Mouse (Mus musculus): ENCODE measurements at regions not wholly inside any gene's neighbourhood (a gene's known extent, or its start where the extent isn't known, plus 50 kb on each side); places are given as distances from the start of the nearest gene placed in this dataset.

GRCm38 (mm10) chr13:119258515-119258914 is 169.9 kb upstream of the Paip1 start:
- DNase-seq: no peak
- intact Hi-C loops (cut with DNase I): no loop called here

- no peak for DNase-seq
- intact Hi-C loops (cut with DNase I): no loop called here
Measured at GRCm38 (mm10) chr13:119263561-119263960, 164.8 kb upstream of the Paip1 start.

DNA sequence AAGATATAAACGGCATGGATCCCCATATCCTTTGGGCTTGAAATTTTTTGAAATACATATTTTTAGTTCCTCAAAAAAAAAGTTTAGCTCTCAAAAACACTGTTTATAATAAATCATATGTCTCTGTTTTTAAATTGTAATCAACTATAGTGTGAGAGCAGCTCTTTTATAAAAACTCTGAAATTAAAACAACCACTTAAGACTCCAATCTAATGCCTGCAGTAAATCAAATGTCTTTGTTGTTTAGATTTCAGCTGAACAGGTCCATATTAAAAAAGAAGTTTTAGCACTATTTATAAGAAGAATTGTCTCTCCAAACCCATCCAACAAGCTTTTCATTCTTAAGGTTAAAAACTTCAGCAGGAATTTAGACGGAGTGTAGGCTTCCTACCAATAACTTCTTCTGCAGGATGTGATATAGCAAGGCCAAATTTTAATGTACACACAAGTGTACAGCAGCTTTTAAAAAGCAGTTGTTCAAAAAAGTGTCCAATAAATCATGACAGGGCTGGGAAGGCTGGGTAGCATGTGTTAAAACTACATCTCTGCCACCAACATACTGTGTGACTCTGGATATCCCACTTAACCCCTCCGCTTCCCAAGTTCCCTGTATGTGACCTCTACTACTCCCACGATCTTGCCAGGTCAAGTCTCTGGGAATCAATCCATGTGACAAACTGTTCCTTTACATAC is 160.6 kb upstream of the Paip1 start:
- intact Hi-C loops (cut with DNase I): no loop called here
- no peak for DNase-seq

GRCm38 (mm10) chr13:119268301-119268675 is 160.1 kb upstream of the Paip1 start:
- intact Hi-C loops (cut with DNase I): no loop called here
- DNase-seq: no peak

DNA sequence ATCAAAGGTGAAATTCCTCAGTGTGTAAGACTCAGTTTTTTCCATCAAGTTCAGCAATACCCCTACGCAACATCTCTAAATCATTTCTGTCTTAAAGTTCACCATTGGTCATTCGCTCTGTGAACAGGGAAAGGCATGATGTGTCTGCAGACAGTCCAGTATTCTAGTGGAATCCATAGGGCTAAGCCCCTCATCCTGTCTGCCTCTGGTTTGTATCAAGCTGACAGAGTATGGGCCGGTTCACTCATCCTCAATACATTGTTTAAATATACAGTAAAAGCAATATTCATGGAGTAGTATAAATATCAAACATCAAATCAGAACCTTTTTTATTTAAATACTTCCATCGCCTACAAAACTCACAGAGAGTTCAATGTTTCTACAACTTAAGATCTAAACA is 152.9 kb upstream of the Paip1 start:
- intact Hi-C loops (cut with DNase I): no loop called here
- no peak for DNase-seq

GRCm38 (mm10) chr13:119277308-119277948 is 151.0 kb upstream of the Paip1 start:
- intact Hi-C loops (cut with DNase I): no loop called here
- peak; percentile 17 for DNase-seq

DNA sequence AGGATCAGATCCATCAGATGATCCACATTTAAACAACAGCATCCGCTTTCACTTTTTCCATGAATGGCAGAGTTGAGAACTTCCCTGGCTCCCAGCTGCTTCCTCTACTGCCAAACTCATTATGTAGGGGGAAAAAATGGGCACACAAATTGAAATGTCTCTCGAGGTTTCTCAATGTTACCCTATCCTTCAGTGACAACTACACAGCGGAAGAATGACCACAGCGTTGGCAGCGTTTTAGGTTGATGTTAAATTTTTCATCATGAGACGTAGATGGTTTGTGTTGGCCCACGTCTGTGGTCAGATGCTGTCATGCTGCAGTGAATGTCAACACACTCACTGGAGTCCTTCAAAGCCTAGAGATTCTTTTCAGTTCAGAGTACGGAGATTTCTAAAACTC is 149.0 kb upstream of the Paip1 start:
- intact Hi-C loops (cut with DNase I): no loop called here
- no peak for DNase-seq

DNA sequence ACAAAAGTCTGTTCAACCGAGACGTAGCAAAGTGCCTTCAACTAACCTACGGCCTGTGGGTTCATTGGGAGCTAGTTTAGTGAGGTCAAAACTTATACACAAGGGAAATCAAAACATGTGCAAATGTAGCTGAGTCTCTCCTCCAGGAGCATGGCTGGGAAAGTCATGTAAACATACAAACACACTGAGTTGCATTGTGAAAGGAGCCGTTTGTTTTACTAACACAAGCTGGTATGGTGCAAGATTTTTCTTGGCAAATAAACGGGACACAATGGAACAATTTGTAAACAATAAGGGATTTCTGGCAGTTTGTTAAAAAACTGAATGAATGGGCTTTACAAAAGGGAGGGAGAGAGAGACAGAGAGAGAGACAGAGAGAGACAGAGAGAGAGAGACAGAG is 147.8 kb upstream of the Paip1 start:
- DNase-seq: no peak

DNA sequence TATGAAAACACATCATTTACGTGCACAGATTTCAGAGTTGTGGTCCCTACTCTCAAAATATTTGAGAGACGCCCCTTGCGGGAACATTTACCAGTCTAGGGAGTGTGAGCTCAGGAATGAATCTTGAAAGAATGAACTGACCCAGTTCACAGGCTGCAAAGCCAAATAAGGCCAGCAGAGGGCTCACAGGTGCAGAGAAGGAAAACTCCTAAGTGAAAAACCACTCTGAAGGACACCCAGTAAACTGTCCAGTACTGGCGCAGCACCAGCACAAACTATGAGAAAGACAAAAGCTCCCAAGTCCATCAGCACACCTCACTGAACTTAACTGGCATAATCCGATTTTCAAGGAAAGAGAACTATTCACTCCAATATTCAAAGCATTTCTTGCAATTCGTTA is 145.0 kb upstream of the Paip1 start:
- peak; percentile 72 for DNase-seq
- intact Hi-C loops (cut with DNase I): no loop called here

More for the DNA sequence above, 147.8 kb upstream of the Paip1 start:
- intact Hi-C loops (cut with DNase I): no loop called here

GRCm38 (mm10) chr13:119309238-119309637 is 119.2 kb upstream of the Paip1 start:
- intact Hi-C loops (cut with DNase I): no loop called here

DNA sequence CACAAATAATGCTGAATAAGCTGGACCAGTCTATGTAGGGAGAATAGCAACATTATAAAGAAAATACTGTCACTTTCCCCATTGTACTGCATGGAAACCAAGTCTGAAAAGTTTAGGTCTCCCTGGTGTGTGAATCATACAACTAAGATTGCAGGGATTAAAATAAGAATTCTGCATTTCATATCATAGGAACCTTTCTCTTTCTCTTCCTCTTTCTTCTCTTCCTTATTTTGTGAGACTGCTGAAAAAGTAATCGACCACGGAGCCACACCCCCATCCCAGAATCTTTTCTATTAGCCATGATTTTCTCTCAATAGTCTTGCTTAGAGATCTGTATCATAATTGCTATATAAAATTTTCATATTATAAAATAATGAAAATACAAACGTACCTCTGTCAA is 118.4 kb upstream of the Paip1 start:
- intact Hi-C loops (cut with DNase I): no loop called here
- DNase-seq: no peak

More at GRCm38 (mm10) chr13:119309238-119309637, 119.2 kb upstream of the Paip1 start:
- DNase-seq: no peak

GRCm38 (mm10) chr13:119314356-119314755 is 114.0 kb upstream of the Paip1 start:
- intact Hi-C loops (cut with DNase I): no loop called here
- no peak for DNase-seq

- intact Hi-C loops (cut with DNase I): no loop called here
- no peak for DNase-seq
Measured at GRCm38 (mm10) chr13:119318358-119318757, 110.0 kb upstream of the Paip1 start.

DNA sequence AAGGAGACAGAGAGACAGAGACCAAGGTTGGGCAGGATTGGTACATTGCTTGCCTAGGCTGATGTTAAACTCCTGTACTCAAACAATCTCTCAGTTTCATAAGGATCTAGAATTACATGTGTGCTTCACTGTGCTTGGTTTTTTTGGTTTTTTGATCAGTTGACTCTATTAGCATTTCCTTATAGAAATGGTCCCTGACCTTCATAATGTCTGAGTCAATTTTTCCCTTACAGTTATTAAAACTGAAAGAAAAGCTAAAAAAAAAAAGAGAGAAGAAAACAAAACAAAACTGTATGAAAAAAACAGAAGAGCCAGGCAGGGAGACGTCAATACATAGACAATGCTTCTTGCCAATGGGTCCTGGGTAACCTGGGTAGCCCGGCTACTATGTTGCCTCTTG is 102.9 kb upstream of the Paip1 start:
- no peak for DNase-seq
- intact Hi-C loops (cut with DNase I): no loop called here

- no peak for DNase-seq
- intact Hi-C loops (cut with DNase I): no loop called here
Measured at GRCm38 (mm10) chr13:119326877-119327625, 101.3 kb upstream of the Paip1 start.

DNA sequence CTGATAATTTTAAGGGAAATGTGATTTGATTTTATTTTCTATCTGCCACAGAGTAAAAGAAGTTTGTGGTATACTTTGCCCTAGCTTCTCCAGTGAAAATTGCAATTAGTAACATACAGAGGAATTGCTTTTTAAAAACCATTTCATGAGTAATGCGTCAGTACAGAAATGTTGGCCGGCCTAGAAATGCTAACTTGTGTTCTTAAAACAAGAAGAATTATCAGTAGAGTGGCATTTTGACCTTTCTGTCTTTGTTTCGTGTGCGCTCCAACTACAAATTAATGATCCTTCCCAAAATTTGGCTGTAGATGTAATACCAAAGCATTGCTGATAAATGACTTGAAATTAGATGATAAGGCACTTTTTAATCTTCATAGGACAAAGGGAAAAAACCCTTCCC is 99.7 kb upstream of the Paip1 start:
- no peak for DNase-seq
- intact Hi-C loops (cut with DNase I): no loop called here

DNA sequence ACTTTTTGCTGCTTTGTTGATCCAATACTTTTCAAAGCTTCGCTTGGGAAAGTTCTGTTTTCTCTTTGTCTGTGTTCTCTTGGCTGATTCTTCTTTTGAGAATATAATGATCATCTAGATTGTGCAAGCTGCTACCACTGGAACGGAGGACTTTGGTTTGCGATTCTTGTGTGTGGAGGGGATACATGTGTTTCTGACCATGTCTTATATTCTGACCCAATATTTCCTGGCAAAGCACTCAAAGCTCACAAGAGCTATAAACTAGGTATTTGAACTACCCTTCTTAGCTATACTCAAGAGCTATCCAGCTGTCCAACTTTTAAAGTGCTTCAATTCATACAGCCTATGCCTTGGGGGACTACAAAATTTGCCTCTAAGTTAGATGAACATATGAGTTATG is 96.6 kb upstream of the Paip1 start:
- intact Hi-C loops (cut with DNase I): no loop called here

GRCm38 (mm10) chr13:119333915-119334314 is 94.5 kb upstream of the Paip1 start:
- no peak for DNase-seq
- intact Hi-C loops (cut with DNase I): no loop called here

More for the DNA sequence above, 96.6 kb upstream of the Paip1 start:
- DNase-seq: no peak

GRCm38 (mm10) chr13:119337861-119338260 is 90.5 kb upstream of the Paip1 start:
- intact Hi-C loops (cut with DNase I): no loop called here
- peak; percentile 55 for DNase-seq

- no peak for DNase-seq
- intact Hi-C loops (cut with DNase I): no loop called here
Measured at GRCm38 (mm10) chr13:119339016-119339415, 89.4 kb upstream of the Paip1 start.

DNA sequence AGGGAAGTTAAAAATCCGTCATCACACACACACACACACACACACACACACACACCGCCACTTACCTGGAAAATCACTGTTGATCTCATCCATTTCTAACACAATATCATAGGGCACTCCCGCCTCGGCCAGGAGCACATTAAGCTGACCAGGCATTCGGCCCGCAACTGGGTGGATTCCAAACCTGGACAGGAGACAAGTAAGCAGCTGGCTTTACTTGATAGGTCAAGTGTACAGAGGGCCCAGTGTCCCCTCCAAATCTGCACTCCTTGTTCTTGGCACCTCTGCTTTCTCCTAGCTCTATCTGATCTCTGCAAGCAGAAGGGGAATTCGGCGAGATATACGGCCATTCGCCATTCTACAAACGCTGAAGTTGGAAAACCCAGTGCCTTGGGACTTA is 88.6 kb upstream of the Paip1 start:
- intact Hi-C loops (cut with DNase I): no loop called here
- DNase-seq: peak; percentile 70

DNA sequence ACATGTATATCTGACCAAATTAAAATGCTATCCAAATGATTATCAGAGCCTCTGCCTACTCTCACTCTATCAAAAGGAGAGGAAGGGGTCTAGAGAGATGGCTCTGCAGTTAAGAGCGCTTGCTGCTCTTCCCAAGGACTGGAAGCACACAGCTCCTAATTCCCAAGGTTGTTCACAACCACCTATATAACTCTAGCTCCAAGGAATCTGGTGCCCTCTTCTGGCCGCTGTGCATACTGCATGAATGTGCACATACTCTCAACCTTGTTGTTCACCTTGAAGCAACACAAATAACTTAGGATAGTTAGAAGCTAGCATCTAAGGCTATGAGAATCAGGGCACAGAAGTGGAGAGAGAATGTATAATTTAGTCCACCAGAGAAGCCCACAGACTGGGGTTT is 86.6 kb upstream of the Paip1 start:
- peak; percentile 50 for DNase-seq
- intact Hi-C loops (cut with DNase I): no loop called here
